Mouse (Mus musculus) midbrain, embryonic 14.5 days (tissue): Measurements from ENCODE around the gene Hapln2. TPM values are rescaled to one million over a fixed set of nuclear protein-coding genes. Genes with fewer than 3 reads are reported as not detected.

Source experiments
- ATAC-seq: fragments of 200-750 bp; cut with Nextera tagmentation; 2 replicates; pipeline ENCODE4 v1.8.0; 2017; ENCODE audit warnings: moderate number of reproducible peaks, moderate library complexity; ENCODE audit not compliant: low FRiP score, low TSS enrichment
- DNase-seq: peaks from one replicate; pipeline ENCODE4 v3.0.0-alpha.2; 2015
- H3K27ac ChIP-seq: fragments of 300-500 bp; sonication (generic); replicated peaks from 2 replicates; pipeline ENCODE4 v1.5.1; 2014; ENCODE audit warnings: mild to moderate bottlenecking, low read depth, low read length, moderate library complexity
- H3K27me3 ChIP-seq: fragments of 300-500 bp; sonication (generic); 2 replicates; pipeline ENCODE4 v1.6.1; 2014; ENCODE audit warnings: low read length, control low read depth, mixed read lengths; ENCODE audit not compliant: control insufficient read depth, insufficient read depth
- H3K36me3 ChIP-seq: fragments of 300-500 bp; sonication (generic); 2 replicates; pipeline ENCODE4 v1.6.1; 2014; ENCODE audit warnings: low read length, control low read depth; ENCODE audit not compliant: control insufficient read depth, insufficient read depth
- H3K4me1 ChIP-seq: fragments of 300-500 bp; sonication (generic); 2 replicates; pipeline ENCODE4 v1.6.1; 2014; ENCODE audit warnings: mild to moderate bottlenecking, antibody characterized with exemption, low read length, control low read depth; ENCODE audit not compliant: control insufficient read depth, insufficient read depth
- H3K4me2 ChIP-seq: fragments of 300-500 bp; sonication (generic); 2 replicates; pipeline ENCODE4 v1.6.1; 2014; ENCODE audit warnings: mild to moderate bottlenecking, low read length, moderate library complexity
- H3K4me3 ChIP-seq: fragments of 300-500 bp; sonication (generic); replicated peaks from 2 replicates; pipeline ENCODE4 v1.5.1; 2014; ENCODE audit warnings: low read depth, low read length
- H3K9ac ChIP-seq: fragments of 300-500 bp; sonication (generic); replicated peaks from 2 replicates; pipeline ENCODE4 v1.6.1; 2014; ENCODE audit warnings: mild to moderate bottlenecking, low read length, moderate library complexity
- H3K9me3 ChIP-seq: fragments of 300-500 bp; sonication (generic); 2 replicates; pipeline ENCODE4 v1.6.1; 2016; ENCODE audit warnings: low read length, control low read depth, mixed read lengths; ENCODE audit not compliant: control insufficient read depth
- WGBS: fragments of 180-500 bp; shearing (Covaris S2); extraction: QIAGEN DNeasy Blood & Tissue Kit; methylation state at CpG from one replicate; pipeline ENCODE4 v1.1.7; 2014; 5-methylcytosine and 5-hydroxymethylcytosine counted together
- polyA plus RNA-seq: library from polyadenylated mRNA; unstranded; fragments of >200 nt; fragmentation: Nextera tagmentation; extraction: Ambion mirVana; gene quantifications from 2 replicates; pipeline ENCODE4 v1.2.1, GENCODE M21; 2014

Gene Hapln2
- polyA plus RNA-seq, 1 experiment from 2014 or later = 0.57 TPM

DNA sequence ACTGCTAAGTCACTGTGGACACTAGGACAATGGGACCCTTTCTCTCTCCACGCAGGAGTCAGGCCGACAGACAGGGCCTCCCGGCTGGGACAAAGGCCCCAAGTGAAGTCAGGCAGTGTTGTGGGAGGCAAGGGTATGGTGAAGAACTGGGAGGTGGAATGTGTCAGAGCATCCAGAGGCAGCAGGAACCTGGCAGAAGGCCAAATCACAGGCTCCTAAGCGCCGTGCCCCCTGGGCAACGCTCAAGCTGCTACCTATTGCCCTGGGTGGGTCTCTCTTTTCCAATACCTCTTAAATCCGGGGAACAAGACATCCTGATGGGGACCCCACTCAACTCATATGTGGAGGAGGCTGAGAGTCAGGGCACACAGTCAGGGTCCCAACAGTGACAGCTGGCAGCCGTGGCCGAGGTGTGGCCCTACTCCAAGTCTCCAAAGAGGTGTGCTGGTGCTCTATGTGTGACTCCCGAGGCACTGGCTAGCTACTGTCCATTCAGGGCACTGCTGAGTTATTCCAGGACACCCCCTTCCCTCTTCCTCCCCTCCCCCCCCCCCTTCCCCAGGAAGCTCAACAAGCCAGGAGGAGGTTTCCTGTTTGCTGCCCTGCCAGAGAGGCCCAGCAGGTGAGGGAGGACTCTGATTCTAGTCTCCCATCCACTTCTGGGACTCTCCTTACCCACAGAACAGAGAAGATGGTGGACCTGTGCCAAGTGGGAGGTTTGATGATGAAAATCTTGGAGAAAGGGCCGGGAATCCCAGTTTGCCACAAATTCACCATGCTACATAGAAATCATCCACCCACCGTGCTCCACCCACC is 41.7 kb downstream of the Hapln2 start:
- no peaks in the 10 kb centered on the region for H3K27me3 ChIP-seq
- 19% methylated on average over 12 of the region's 12 CpGs for WGBS
- H3K4me2 ChIP-seq = no peak overlapping the region
- no peaks in the 10 kb centered on the region for H3K36me3 ChIP-seq
- ATAC-seq = no peak
- no peaks in the 10 kb centered on the region for H3K9me3 ChIP-seq
- peak overlapping the region; percentile 50; the same call in 1 of the 2 replicates for H3K27ac ChIP-seq
- DNase-seq = peak; percentile 73
- peaks cover 39% of the 10 kb centered on the region for H3K4me1 ChIP-seq
- no peak overlapping the region for H3K4me3 ChIP-seq
- H3K9ac ChIP-seq = no peak overlapping the region

GRCm38 (mm10) chr3:87984094-87984493 is 43.3 kb downstream of the Hapln2 start:
- Histone ChIP-seq H3K9me3 (no peaks in the 10 kb centered on the region), H3K4me2 (no peak overlapping the region), H3K27ac (no peak overlapping the region), H3K27me3 (no peaks in the 10 kb centered on the region), H3K9ac (no peak overlapping the region), H3K4me1 (peaks cover 39% of the 10 kb centered on the region), H3K36me3 (no peaks in the 10 kb centered on the region), H3K4me3 (no peak overlapping the region)
- DNase-seq (no peak), ATAC-seq (no peak)
- WGBS = 43% methylated on average over 3 of the region's 3 CpGs

DNA sequence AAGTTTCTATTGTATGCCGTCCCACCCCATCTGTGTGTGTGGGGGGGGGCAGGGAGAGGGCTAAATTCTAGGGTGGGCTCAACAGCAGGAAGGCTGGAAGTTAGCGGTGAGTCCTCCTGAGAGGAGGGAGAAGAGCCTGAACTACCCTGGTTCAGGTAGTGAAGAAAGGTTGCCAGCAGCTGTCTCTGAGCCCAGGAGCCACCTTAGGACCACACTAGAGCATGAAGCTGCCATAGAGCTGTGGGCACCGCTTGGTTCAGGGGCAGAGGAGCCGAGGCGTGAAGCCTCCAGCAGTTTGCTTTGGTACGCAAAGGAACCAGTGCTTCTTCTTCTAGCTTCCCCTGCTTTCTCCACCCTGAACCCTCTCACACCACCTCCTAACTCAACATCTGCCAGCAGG is 43.8 kb downstream of the Hapln2 start:
- H3K27me3 ChIP-seq = no peaks in the 10 kb centered on the region
- DNase-seq (no peak), ATAC-seq (no peak)
- no peak overlapping the region for H3K27ac ChIP-seq
- H3K4me3 ChIP-seq = no peak overlapping the region
- no peaks in the 10 kb centered on the region for H3K36me3 ChIP-seq
- H3K4me2 ChIP-seq = peak overlapping the region; percentile 26
- H3K9me3 ChIP-seq = no peaks in the 10 kb centered on the region
- peaks cover 39% of the 10 kb centered on the region for H3K4me1 ChIP-seq
- 37% methylated on average over 6 of the region's 6 CpGs for WGBS
- H3K9ac ChIP-seq = no peak overlapping the region

- peak; percentile 57 for DNase-seq
- no peak for ATAC-seq
- Histone ChIP-seq H3K27me3 (no peaks in the 10 kb centered on the region), H3K4me3 (no peak overlapping the region), H3K36me3 (no peaks in the 10 kb centered on the region; the same call in 1 of the 2 replicates), H3K27ac (peak overlapping the region; percentile 39), H3K4me2 (peak overlapping the region; percentile 26), H3K4me1 (peaks cover 35% of the 10 kb centered on the region), H3K9me3 (no peaks in the 10 kb centered on the region), H3K9ac (no peak overlapping the region)
- 9% methylated on average over 13 of the region's 13 CpGs for WGBS
Observed at GRCm38 (mm10) chr3:87982836-87983601, 44.4 kb downstream of the Hapln2 start.

DNA sequence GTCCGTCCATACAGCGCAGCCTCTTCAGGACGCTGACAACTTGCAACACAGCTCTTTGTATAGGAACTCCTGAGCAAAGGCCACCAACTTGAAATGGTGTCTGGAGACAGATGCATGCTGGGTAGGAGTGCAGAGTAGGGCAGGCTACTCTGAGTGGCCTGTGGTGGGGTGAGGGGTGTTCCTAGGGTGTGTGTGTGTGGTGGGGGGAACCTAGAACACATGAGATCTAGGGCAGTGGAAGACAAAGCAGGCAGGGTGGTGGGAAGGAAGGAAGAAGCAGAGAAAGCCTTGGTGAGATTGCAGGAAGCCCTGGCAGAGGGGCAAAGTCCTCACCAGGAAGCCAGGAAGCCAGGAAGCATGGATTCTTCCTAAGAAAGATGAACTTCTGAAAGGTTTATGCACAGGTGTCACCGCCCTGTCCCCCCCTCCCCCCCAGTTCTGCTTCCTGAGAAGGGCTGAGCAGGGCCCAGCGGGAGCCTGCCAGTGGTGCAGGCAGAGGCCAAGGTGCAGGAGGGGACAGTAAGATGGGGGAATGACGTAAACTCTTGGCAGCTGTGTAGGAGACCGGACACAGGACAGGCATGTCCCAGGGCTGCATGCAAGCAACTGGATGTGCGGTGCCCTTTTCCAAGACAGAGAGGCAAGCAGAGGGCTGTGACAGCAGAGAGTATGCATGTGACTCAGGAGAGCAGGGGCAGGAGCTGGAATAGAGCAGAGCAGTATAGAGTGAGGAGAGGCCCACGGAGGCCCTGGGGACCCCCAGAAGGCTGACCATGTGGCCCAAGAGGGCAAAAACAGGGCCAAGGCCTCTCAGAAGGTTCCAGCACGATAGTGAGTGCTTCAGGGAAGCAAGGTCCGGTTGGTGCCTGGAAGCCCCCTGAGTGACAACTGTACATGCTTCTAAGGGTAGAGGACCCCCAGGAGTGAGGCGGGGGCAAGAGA is 45.2 kb downstream of the Hapln2 start:
- Histone ChIP-seq H3K27ac (peak overlapping the region; percentile 39; the same call in 1 of the 2 replicates), H3K4me2 (0 out of 2 replicates have a peak overlapping the region, but pooled peaks have one; percentile 26), H3K9ac (no peak overlapping the region), H3K36me3 (no peaks in the 10 kb centered on the region; the same call in 1 of the 2 replicates), H3K27me3 (no peaks in the 10 kb centered on the region), H3K4me3 (no peak overlapping the region), H3K4me1 (peaks cover 28% of the 10 kb centered on the region), H3K9me3 (no peaks in the 10 kb centered on the region)
- DNase-seq (no peak), ATAC-seq (no peak)
- WGBS = 35% methylated on average over 12 of the region's 12 CpGs

DNA sequence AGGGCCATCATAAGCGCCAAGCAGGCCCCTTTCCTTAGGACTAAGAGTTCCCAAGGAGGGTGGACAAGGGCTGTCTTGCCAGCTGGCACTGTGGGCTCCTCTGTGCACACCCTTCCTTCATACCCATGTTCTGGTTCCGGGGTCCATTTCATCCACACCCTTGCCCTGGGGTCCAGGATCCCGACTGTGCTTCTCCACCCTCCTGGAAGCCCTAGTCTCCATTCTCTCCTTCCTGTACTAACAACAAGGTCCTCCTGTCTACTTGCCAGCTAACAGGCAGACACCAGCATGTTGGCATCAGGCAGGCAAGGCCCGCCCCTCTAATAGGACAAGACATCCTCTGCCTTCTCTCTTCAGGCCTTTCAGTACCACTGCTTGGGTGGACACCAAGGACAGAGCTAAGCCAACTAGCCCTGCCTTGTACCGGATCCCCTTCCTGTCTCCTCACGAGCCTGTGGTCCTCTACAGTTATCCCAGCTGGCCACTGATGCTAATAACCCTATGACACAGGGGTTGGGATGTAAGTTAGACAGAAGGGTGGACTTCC is 46.1 kb downstream of the Hapln2 start:
- WGBS = 84% methylated on average over 6 of the region's 6 CpGs
- no peak for DNase-seq
- no peaks in the 10 kb centered on the region for H3K9me3 ChIP-seq
- peaks cover 26% of the 10 kb centered on the region for H3K4me1 ChIP-seq
- H3K4me2 ChIP-seq = no peak overlapping the region
- ATAC-seq = no peak
- H3K27ac ChIP-seq = no peak overlapping the region
- no peak overlapping the region for H3K4me3 ChIP-seq
- H3K9ac ChIP-seq = no peak overlapping the region
- no peaks in the 10 kb centered on the region; the same call in 1 of the 2 replicates for H3K36me3 ChIP-seq
- no peaks in the 10 kb centered on the region for H3K27me3 ChIP-seq

DNA sequence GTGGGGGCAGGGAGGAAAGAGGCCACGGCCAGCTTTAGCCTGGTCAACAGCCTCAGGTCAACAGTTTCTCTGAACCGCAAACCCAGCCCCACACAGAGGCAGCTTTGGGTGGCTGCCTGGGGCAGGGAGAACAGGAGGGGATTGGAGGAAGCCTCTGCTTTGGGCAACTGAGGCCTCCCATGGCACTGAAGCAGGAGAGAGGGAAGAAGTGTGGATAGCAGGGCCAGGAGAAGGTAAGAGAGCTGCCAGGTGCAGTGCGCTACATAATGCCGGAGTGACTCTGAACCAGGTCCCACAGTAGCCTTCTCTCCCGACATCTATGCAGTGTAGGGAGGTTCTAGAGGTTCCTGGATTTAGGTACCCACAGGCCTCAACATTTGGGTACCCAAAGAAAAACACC is 46.7 kb downstream of the Hapln2 start:
- no peak overlapping the region for H3K4me3 ChIP-seq
- H3K27ac ChIP-seq = no peak overlapping the region
- H3K4me1 ChIP-seq = peaks cover 26% of the 10 kb centered on the region
- no peak overlapping the region for H3K4me2 ChIP-seq
- H3K9ac ChIP-seq = no peak overlapping the region
- H3K9me3 ChIP-seq = no peaks in the 10 kb centered on the region
- peaks cover 2% of the 10 kb centered on the region for H3K36me3 ChIP-seq
- H3K27me3 ChIP-seq = no peaks in the 10 kb centered on the region
- ATAC-seq (no peak), DNase-seq (no peak)
- WGBS = 66% methylated on average over 5 of the region's 5 CpGs

DNA sequence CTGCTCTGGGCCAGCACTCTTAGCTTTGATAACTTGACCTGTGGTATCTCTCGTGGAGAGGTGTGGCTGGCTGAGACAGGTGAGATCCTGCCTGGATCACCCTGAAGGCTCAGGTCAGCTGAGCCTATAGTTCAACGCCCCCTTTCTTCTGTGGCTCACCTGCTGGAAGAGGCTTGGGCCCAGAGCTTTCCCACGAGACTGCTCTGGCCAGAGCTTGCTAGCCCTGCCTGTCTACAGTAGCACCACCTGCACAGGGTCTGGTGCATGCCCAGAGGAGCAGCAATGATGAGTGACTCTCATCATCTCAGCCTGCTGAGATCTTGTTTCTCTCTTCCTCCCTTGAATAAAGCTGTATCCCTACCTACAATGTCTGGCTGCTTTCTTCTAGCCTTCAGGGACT is 47.3 kb downstream of the Hapln2 start:
- H3K4me2 ChIP-seq = no peak overlapping the region
- H3K4me1 ChIP-seq = peaks cover 20% of the 10 kb centered on the region
- no peak overlapping the region for H3K27ac ChIP-seq
- ATAC-seq (no peak), DNase-seq (no peak)
- H3K4me3 ChIP-seq = no peak overlapping the region
- WGBS = 66% methylated on average over 3 of the region's 3 CpGs
- no peaks in the 10 kb centered on the region for H3K9me3 ChIP-seq
- peaks cover 7% of the 10 kb centered on the region for H3K36me3 ChIP-seq
- no peaks in the 10 kb centered on the region for H3K27me3 ChIP-seq
- H3K9ac ChIP-seq = no peak overlapping the region
